Mouse (Mus musculus) embryonic fibroblast, embryonic 13.5 days (primary cell): ENCODE results near the gene Ttc32. TPM values are rescaled to one million over a fixed set of nuclear protein-coding genes. Genes with fewer than 3 reads are reported as not detected.

Experiments
- H3K27ac ChIP-seq: 2 replicates; pipeline ENCODE4 v1.5.1; 2012; ENCODE audit warnings: low read length, control low read depth, inconsistent platforms; ENCODE audit not compliant: insufficient read depth
- H3K4me1 ChIP-seq: 2 replicates; pipeline ENCODE4 v1.6.1; 2011; ENCODE audit warnings: low read length; ENCODE audit not compliant: control insufficient read depth, insufficient read depth
- H3K4me3 ChIP-seq: 2 replicates; pipeline ENCODE4 v1.5.1; 2011; ENCODE audit warnings: mild to moderate bottlenecking, control low read depth, low read length; ENCODE audit not compliant: insufficient read depth
- CTCF ChIP-seq: IDR thresholded peaks from 2 replicates; pipeline ENCODE4 v1.5.1; 2011; ENCODE audit warnings: mild to moderate bottlenecking, control low read depth, low read length, moderate library complexity, borderline replicate concordance; ENCODE audit not compliant: insufficient read depth
- POLR2A ChIP-seq: IDR thresholded peaks from 2 replicates; pipeline ENCODE4 v1.6.1; 2011; ENCODE audit warnings: low read depth, mild to moderate bottlenecking, control low read depth, low read length, moderate library complexity
- polyA plus RNA-seq: library from polyadenylated mRNA; stranded (reverse); fragments of >200 nt; gene quantifications from 2 replicates; pipeline ENCODE4 v1.2.4, GENCODE M21; 2011; ENCODE audit warnings: low read depth; ENCODE audit not compliant: missing spikeins, insufficient read length

Gene Ttc32
- polyA plus RNA-seq, 1 experiment = 6.5 TPM

- H3K4me3 ChIP-seq = no peak overlapping the region
- H3K4me1 ChIP-seq = no peaks in the 10 kb centered on the region
- TF ChIP-seq POLR2A = no peak
- TF ChIP-seq CTCF = no peak
- no peak overlapping the region for H3K27ac ChIP-seq
These were observed 12.5 kb downstream of the Ttc32 start for GRCm38 (mm10) chr12:9042316-9042715.

GRCm38 (mm10) chr12:9042759-9043158, 13.0 kb downstream of the Ttc32 start:
- TF ChIP-seq CTCF (no peak), POLR2A (no peak)
- no peak overlapping the region for H3K27ac ChIP-seq
- H3K4me3 ChIP-seq = no peak overlapping the region
- no peaks in the 10 kb centered on the region for H3K4me1 ChIP-seq

GRCm38 (mm10) chr12:9044666-9045065, 14.9 kb downstream of the Ttc32 start:
- Histone ChIP-seq H3K4me3 (no peak overlapping the region), H3K4me1 (no peaks in the 10 kb centered on the region), H3K27ac (no peak overlapping the region)
- TF ChIP-seq CTCF (no peak), POLR2A (no peak)

- Histone ChIP-seq H3K4me3 (no peak overlapping the region), H3K27ac (no peak overlapping the region), H3K4me1 (no peaks in the 10 kb centered on the region)
- TF ChIP-seq POLR2A = no peak
These were observed 16.9 kb downstream of the Ttc32 start for GRCm38 (mm10) chr12:9046674-9047073.

GRCm38 (mm10) chr12:9048090-9048489, 18.3 kb downstream of the Ttc32 start:
- Histone ChIP-seq H3K4me3 (no peak overlapping the region), H3K4me1 (no peaks in the 10 kb centered on the region), H3K27ac (no peak overlapping the region)
- TF ChIP-seq CTCF (no peak), POLR2A (no peak)

GRCm38 (mm10) chr12:9050824-9051223, 21.0 kb downstream of the Ttc32 start:
- H3K4me3 ChIP-seq = no peak overlapping the region
- TF ChIP-seq POLR2A = no peak
- no peak for TF ChIP-seq CTCF
- no peaks in the 10 kb centered on the region for H3K4me1 ChIP-seq
- no peak overlapping the region for H3K27ac ChIP-seq

GRCm38 (mm10) chr12:9052075-9052829, 22.5 kb downstream of the Ttc32 start:
- TF ChIP-seq CTCF (peak; percentile 98), POLR2A (no peak)
- no peak overlapping the region for H3K27ac ChIP-seq

GRCm38 (mm10) chr12:9053345-9053744, 23.5 kb downstream of the Ttc32 start:
- Histone ChIP-seq H3K27ac (no peak overlapping the region), H3K4me1 (no peaks in the 10 kb centered on the region), H3K4me3 (no peak overlapping the region)
- TF ChIP-seq CTCF = no peak

More at GRCm38 (mm10) chr12:9052075-9052829, 22.5 kb downstream of the Ttc32 start:
- Histone ChIP-seq H3K4me3 (no peak overlapping the region), H3K4me1 (no peaks in the 10 kb centered on the region)

- no peak for TF ChIP-seq POLR2A
- no peak for TF ChIP-seq CTCF
- no peak overlapping the region for H3K4me3 ChIP-seq
- no peak overlapping the region for H3K27ac ChIP-seq
- no peaks in the 10 kb centered on the region for H3K4me1 ChIP-seq
These were observed 24.2 kb downstream of the Ttc32 start for GRCm38 (mm10) chr12:9054012-9054411.

- H3K4me1 ChIP-seq = no peaks in the 10 kb centered on the region
- no peak for TF ChIP-seq POLR2A
- no peak for TF ChIP-seq CTCF
- no peak overlapping the region for H3K27ac ChIP-seq
- no peak overlapping the region for H3K4me3 ChIP-seq
These were observed 25.5 kb downstream of the Ttc32 start for GRCm38 (mm10) chr12:9055269-9055668.

GRCm38 (mm10) chr12:9059502-9059901, 29.7 kb downstream of the Ttc32 start:
- Histone ChIP-seq H3K27ac (no peak overlapping the region), H3K4me1 (no peaks in the 10 kb centered on the region), H3K4me3 (no peak overlapping the region)
- TF ChIP-seq POLR2A (no peak), CTCF (no peak)
